Mouse (Mus musculus): ENCODE data around the gene Sec14l1.

DNA sequence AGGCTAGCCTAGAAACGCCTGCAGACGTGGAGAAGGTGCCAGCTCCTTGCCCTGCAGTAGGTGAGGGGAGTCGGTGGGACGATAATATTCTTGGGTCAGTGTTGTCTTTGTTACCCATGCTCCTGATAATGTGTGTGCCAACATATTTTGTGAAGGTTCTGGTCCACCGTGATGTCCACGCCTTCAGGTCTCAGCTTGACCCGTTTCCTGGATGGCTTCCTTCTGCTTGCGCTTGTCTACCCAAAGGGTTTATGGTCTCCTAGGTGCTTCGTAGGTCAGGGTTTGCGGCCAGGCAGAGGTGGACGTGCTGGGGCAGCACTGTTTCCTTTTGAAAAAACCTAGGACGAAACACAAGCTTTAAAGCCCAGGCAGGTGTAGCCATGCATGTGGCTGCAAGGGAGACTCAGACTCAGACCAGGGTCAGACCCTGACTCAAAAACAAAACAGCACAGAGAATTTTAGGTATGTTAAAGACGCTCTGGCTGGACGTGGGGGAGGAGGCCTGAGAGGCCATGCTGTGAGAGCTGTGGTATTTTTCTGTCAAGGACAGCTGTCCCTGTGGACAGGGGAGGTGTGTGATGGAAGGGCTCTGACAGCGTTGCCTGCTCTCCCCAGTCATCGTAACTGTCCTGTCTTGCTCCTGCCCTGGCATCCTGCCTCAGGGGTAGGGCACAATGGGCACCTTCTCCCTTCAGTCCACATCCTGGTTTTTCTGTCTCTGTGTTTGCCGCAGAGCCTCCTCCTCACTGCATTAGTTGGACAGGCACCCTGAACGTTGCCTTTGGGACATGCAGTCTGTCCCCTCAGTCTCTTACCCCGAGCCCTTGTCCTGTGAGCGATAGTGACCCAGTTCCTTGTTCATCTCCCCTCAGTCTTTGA, 5.6 kb downstream of the Sec14l1 start:
- TF ChIP-seq GATA1 (IDR thresholded peaks at IDR 0.05; ENCODE audit: borderline replicate concordance, low read length) = no peak
- no peak for TF ChIP-seq FLI1 (IDR thresholded peaks at IDR 0.05; ENCODE audit: low read length)
